Mouse (Mus musculus): ENCODE data around the gene Thtpa. TPM values are rescaled to one million over a fixed set of nuclear protein-coding genes. Genes with fewer than 3 reads are reported as not detected.

Gene Thtpa
- polyA plus RNA-seq, 1 experiment = 13.8 TPM

GRCm38 (mm10) chr14:55115846-55116245, 21.3 kb downstream of the Thtpa start:
- peak; percentile 61 to 69 for DNase-seq
- WGBS = under 1% methylated on average over 8 of the region's 8 CpGs
- H3K4me1 ChIP-seq (ENCODE audit: control insufficient read depth, insufficient read depth, low read length) = peaks cover 35% of the 10 kb centered on the region

GRCm38 (mm10) chr14:55116425-55117200, 22.0 kb downstream of the Thtpa start, which contains the start of gene Jph4:
TSS of gene Jph4 (minus strand) at chr14:55116935.
- TF ChIP-seq CTCF (IDR thresholded peaks at IDR 0.05; ENCODE audit: borderline replicate concordance, insufficient read depth, low read depth, low read length) (0 out of 2 replicates have a peak, but pooled peaks have one; percentile 0), POLR2A (IDR thresholded peaks at IDR 0.05; ENCODE audit: borderline replicate concordance, insufficient read depth, low read length) (peak; percentile 90; the same call in 1 of the 2 replicates)
- peak; percentile 88 for DNase-seq
- H3K4me3 ChIP-seq (replicated peaks; ENCODE audit: insufficient read depth, low read depth, low read length) = peak within 1 kb of the TSS; percentile 99
- peak within 1 kb of the TSS; percentile 99 for H3K27ac ChIP-seq (ENCODE audit: insufficient read depth, low read length)
- 3% methylated on average over 21 of the region's 21 CpGs for WGBS
- peaks cover 34% of the 10 kb centered on the region for H3K4me1 ChIP-seq (ENCODE audit: control insufficient read depth, insufficient read depth, low read length)
- no peaks in the 10 kb centered on the region for H3K27me3 ChIP-seq (ENCODE audit: control insufficient read depth, insufficient read depth, low read length)

More at GRCm38 (mm10) chr14:55115846-55116245, 21.3 kb downstream of the Thtpa start:
- Histone ChIP-seq H3K4me3 (replicated peaks; ENCODE audit: insufficient read depth, low read depth, low read length) (peak overlapping the region; percentile 99), H3K27ac (ENCODE audit: insufficient read depth, low read length) (peak overlapping the region; percentile 98), H3K27me3 (ENCODE audit: control insufficient read depth, insufficient read depth, low read length) (no peaks in the 10 kb centered on the region)
- TF ChIP-seq POLR2A (IDR thresholded peaks at IDR 0.05; ENCODE audit: borderline replicate concordance, insufficient read depth, low read length) (no peak), CTCF (IDR thresholded peaks at IDR 0.05; ENCODE audit: borderline replicate concordance, insufficient read depth, low read depth, low read length) (no peak)

- no peak for TF ChIP-seq POLR2A (IDR thresholded peaks at IDR 0.05; ENCODE audit: borderline replicate concordance, insufficient read depth, low read length)
- no peak for TF ChIP-seq CTCF (IDR thresholded peaks at IDR 0.05; ENCODE audit: borderline replicate concordance, insufficient read depth, low read depth, low read length)
- Histone ChIP-seq H3K4me3 (replicated peaks; ENCODE audit: insufficient read depth, low read depth, low read length) (no peak overlapping the region), H3K27me3 (ENCODE audit: control insufficient read depth, insufficient read depth, low read length) (no peaks in the 10 kb centered on the region), H3K27ac (ENCODE audit: insufficient read depth, low read length) (no peak overlapping the region; the same call in 1 of the 2 replicates), H3K4me1 (ENCODE audit: control insufficient read depth, insufficient read depth, low read length) (peaks cover 20% of the 10 kb centered on the region)
- peak; percentile 90 to 94 for DNase-seq
- 12% methylated on average over 4 of the region's 4 CpGs for WGBS
Measured at GRCm38 (mm10) chr14:55118852-55119251, 24.3 kb downstream of the Thtpa start.

GRCm38 (mm10) chr14:55119421-55120134, 25.0 kb downstream of the Thtpa start:
- Histone ChIP-seq H3K4me1 (ENCODE audit: control insufficient read depth, insufficient read depth, low read length) (peaks cover 20% of the 10 kb centered on the region), H3K4me3 (replicated peaks; ENCODE audit: insufficient read depth, low read depth, low read length) (no peak overlapping the region), H3K27me3 (ENCODE audit: control insufficient read depth, insufficient read depth, low read length) (no peaks in the 10 kb centered on the region), H3K27ac (ENCODE audit: insufficient read depth, low read length) (peak overlapping the region; percentile 68)
- peak; percentile 43 to 45 for DNase-seq
- no peak for TF ChIP-seq POLR2A (IDR thresholded peaks at IDR 0.05; ENCODE audit: borderline replicate concordance, insufficient read depth, low read length)
- TF ChIP-seq CTCF (IDR thresholded peaks at IDR 0.05; ENCODE audit: borderline replicate concordance, insufficient read depth, low read depth, low read length) = peak; percentile 39; the same call in 1 of the 2 replicates
- WGBS = 83% methylated on average over 4 of the region's 4 CpGs

GRCm38 (mm10) chr14:55121947-55122346, 27.4 kb downstream of the Thtpa start:
- 2% methylated on average over 5 of the region's 5 CpGs for WGBS
- peak overlapping the region; percentile 64 for H3K27ac ChIP-seq (ENCODE audit: insufficient read depth, low read length)

GRCm38 (mm10) chr14:55122359-55122758, 27.8 kb downstream of the Thtpa start:
- H3K27ac ChIP-seq (ENCODE audit: insufficient read depth, low read length) = peak overlapping the region; percentile 64
- no peak overlapping the region for H3K4me3 ChIP-seq (replicated peaks; ENCODE audit: insufficient read depth, low read depth, low read length)

More at GRCm38 (mm10) chr14:55121947-55122346, 27.4 kb downstream of the Thtpa start:
- TF ChIP-seq CTCF (IDR thresholded peaks at IDR 0.05; ENCODE audit: borderline replicate concordance, insufficient read depth, low read depth, low read length) (peak; percentile 88), POLR2A (IDR thresholded peaks at IDR 0.05; ENCODE audit: borderline replicate concordance, insufficient read depth, low read length) (peak; percentile 63; the same call in 1 of the 2 replicates)
- H3K4me1 ChIP-seq (ENCODE audit: control insufficient read depth, insufficient read depth, low read length) = peaks cover 20% of the 10 kb centered on the region
- no peaks in the 10 kb centered on the region for H3K27me3 ChIP-seq (ENCODE audit: control insufficient read depth, insufficient read depth, low read length)
- DNase-seq = peak; percentile 91 to 94
- H3K4me3 ChIP-seq (replicated peaks; ENCODE audit: insufficient read depth, low read depth, low read length) = no peak overlapping the region

GRCm38 (mm10) chr14:55125711-55126110, 31.1 kb downstream of the Thtpa start:
- TF ChIP-seq POLR2A (IDR thresholded peaks at IDR 0.05; ENCODE audit: borderline replicate concordance, insufficient read depth, low read length) (no peak), CTCF (IDR thresholded peaks at IDR 0.05; ENCODE audit: borderline replicate concordance, insufficient read depth, low read depth, low read length) (no peak)
- DNase-seq = peak; percentile 13 to 47
- Histone ChIP-seq H3K4me1 (ENCODE audit: control insufficient read depth, insufficient read depth, low read length) (no peaks in the 10 kb centered on the region; the same call in 1 of the 2 replicates), H3K4me3 (replicated peaks; ENCODE audit: insufficient read depth, low read depth, low read length) (no peak overlapping the region), H3K27ac (ENCODE audit: insufficient read depth, low read length) (no peak overlapping the region), H3K27me3 (ENCODE audit: control insufficient read depth, insufficient read depth, low read length) (no peaks in the 10 kb centered on the region)
- 37% methylated on average over 5 of the region's 5 CpGs for WGBS

More at GRCm38 (mm10) chr14:55122359-55122758, 27.8 kb downstream of the Thtpa start:
- no peak for DNase-seq
- Histone ChIP-seq H3K4me1 (ENCODE audit: control insufficient read depth, insufficient read depth, low read length) (peaks cover 17% of the 10 kb centered on the region), H3K27me3 (ENCODE audit: control insufficient read depth, insufficient read depth, low read length) (no peaks in the 10 kb centered on the region)
- WGBS = 19% methylated on average over 8 of the region's 8 CpGs
- TF ChIP-seq POLR2A (IDR thresholded peaks at IDR 0.05; ENCODE audit: borderline replicate concordance, insufficient read depth, low read length) = no peak
- TF ChIP-seq CTCF (IDR thresholded peaks at IDR 0.05; ENCODE audit: borderline replicate concordance, insufficient read depth, low read depth, low read length) = no peak
